Mouse (Mus musculus) hindbrain, embryonic 11.5 days (tissue): ENCODE data around the gene Ank3. TPM values are rescaled to one million over a fixed set of nuclear protein-coding genes. Genes with fewer than 3 reads are reported as not detected.

Experiments used
- ATAC-seq: fragments of 200-750 bp; cut with Nextera tagmentation; 2 replicates; pipeline ENCODE4 v1.8.0; 2017; ENCODE audit warnings: mild to moderate bottlenecking, moderate TSS enrichment, moderate library complexity; ENCODE audit not compliant: low FRiP score
- DNase-seq: peaks from one replicate; pipeline ENCODE4 v3.0.0-alpha.2; 2015; ENCODE audit warnings: low spot score
- H3K27ac ChIP-seq: fragments of 300-500 bp; sonication (generic); 2 replicates; pipeline ENCODE4 v1.5.1; 2014; ENCODE audit warnings: mild to moderate bottlenecking, low read depth, low read length
- H3K27me3 ChIP-seq: fragments of 300-500 bp; sonication (generic); 2 replicates; pipeline ENCODE4 v1.6.1; 2014; ENCODE audit warnings: mild to moderate bottlenecking, low read length, moderate library complexity, mixed read lengths; ENCODE audit not compliant: control insufficient read depth, insufficient read depth
- H3K36me3 ChIP-seq: fragments of 300-500 bp; sonication (generic); 2 replicates; pipeline ENCODE4 v1.6.1; 2014; ENCODE audit warnings: mild to moderate bottlenecking, low read length, moderate library complexity, mixed read lengths; ENCODE audit not compliant: control insufficient read depth, insufficient read depth
- H3K4me1 ChIP-seq: fragments of 300-500 bp; sonication (generic); replicated peaks from 2 replicates; pipeline ENCODE4 v1.6.1; 2014; ENCODE audit warnings: low read length, mixed read lengths; ENCODE audit not compliant: control insufficient read depth, insufficient read depth
- H3K4me2 ChIP-seq: fragments of 300-500 bp; sonication (generic); replicated peaks from 2 replicates; pipeline ENCODE4 v1.6.1; 2014; ENCODE audit warnings: mild to moderate bottlenecking, low read depth, low read length
- H3K4me3 ChIP-seq: fragments of 300-500 bp; sonication (generic); 2 replicates; pipeline ENCODE4 v1.5.1; 2014; ENCODE audit warnings: low read depth, low read length
- H3K9ac ChIP-seq: fragments of 300-500 bp; sonication (generic); 2 replicates; pipeline ENCODE4 v1.6.1; 2014; ENCODE audit warnings: low read depth, low read length
- H3K9me3 ChIP-seq: fragments of 300-500 bp; sonication (generic); 2 replicates; pipeline ENCODE4 v1.6.1; 2016; ENCODE audit warnings: low read length; ENCODE audit not compliant: control insufficient read depth
- WGBS: fragments of 180-500 bp; shearing (Covaris S2); extraction: QIAGEN DNeasy Blood & Tissue Kit; methylation state at CpG from one replicate; pipeline ENCODE4 v1.1.7; 2014; 5-methylcytosine and 5-hydroxymethylcytosine counted together
- polyA plus RNA-seq: library from polyadenylated mRNA; unstranded; fragments of >200 nt; fragmentation: Nextera tagmentation; extraction: Ambion mirVana; gene quantifications from 2 replicates; pipeline ENCODE4 v1.2.1, GENCODE M21; 2014

Gene Ank3
- polyA plus RNA-seq, 1 experiment from 2014 or later, result 97.7 TPM

DNA sequence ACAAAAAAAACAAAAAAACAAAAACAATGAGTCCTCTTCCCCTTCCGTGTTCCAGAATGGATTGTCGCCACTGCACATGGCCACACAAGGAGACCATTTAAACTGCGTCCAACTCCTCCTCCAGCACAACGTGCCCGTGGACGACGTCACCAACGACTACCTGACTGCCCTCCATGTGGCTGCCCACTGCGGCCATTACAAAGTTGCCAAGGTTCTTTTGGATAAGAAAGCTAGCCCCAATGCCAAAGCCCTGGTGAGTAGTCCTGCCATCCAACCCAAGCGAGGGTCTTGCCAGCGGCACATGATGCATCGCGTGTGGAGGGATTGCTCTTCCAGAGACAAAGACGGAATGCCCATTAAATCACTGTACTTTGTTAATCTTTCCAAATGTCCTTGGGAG lies 472.4 kb downstream of the Ank3 start:
- H3K4me1 ChIP-seq, result no peaks in the 10 kb centered on the region

GRCm38 (mm10) chr10:69872182-69872741 lies 473.7 kb downstream of the Ank3 start:
- Histone ChIP-seq H3K9me3 (no peaks in the 10 kb centered on the region), H3K27ac (no peak overlapping the region), H3K4me3 (no peak overlapping the region), H3K4me2 (no peak overlapping the region), H3K27me3 (no peaks in the 10 kb centered on the region), H3K9ac (no peak overlapping the region), H3K4me1 (no peaks in the 10 kb centered on the region), H3K36me3 (no peaks in the 10 kb centered on the region)
- ATAC-seq (no peak), DNase-seq (no peak)
- 69% methylated on average over 10 of the region's 10 CpGs for WGBS

More for the DNA sequence above, 472.4 kb downstream of the Ank3 start:
- Histone ChIP-seq H3K9ac (no peak overlapping the region), H3K9me3 (no peaks in the 10 kb centered on the region), H3K4me2 (no peak overlapping the region), H3K27me3 (no peaks in the 10 kb centered on the region), H3K27ac (no peak overlapping the region), H3K36me3 (no peaks in the 10 kb centered on the region), H3K4me3 (no peak overlapping the region)
- DNase-seq, result no peak
- WGBS, result 90% methylated on average over 14 of the region's 14 CpGs
- no peak for ATAC-seq

GRCm38 (mm10) chr10:69872892-69873291 lies 474.3 kb downstream of the Ank3 start:
- Histone ChIP-seq H3K4me3 (no peak overlapping the region), H3K27me3 (no peaks in the 10 kb centered on the region), H3K9ac (no peak overlapping the region), H3K4me2 (no peak overlapping the region), H3K4me1 (no peaks in the 10 kb centered on the region), H3K36me3 (no peaks in the 10 kb centered on the region), H3K9me3 (no peaks in the 10 kb centered on the region), H3K27ac (no peak overlapping the region)
- DNase-seq, result no peak
- ATAC-seq, result no peak
- WGBS, result 81% methylated on average over 5 of the region's 5 CpGs

- 85% methylated on average over 14 of the region's 14 CpGs for WGBS
- no peak overlapping the region for H3K27ac ChIP-seq
- no peaks in the 10 kb centered on the region for H3K4me1 ChIP-seq
- no peak overlapping the region for H3K9ac ChIP-seq
- H3K4me2 ChIP-seq, result no peak overlapping the region
- no peak for ATAC-seq
- H3K9me3 ChIP-seq, result no peaks in the 10 kb centered on the region
- H3K4me3 ChIP-seq, result no peak overlapping the region
- H3K27me3 ChIP-seq, result no peaks in the 10 kb centered on the region
- H3K36me3 ChIP-seq, result no peaks in the 10 kb centered on the region
- DNase-seq, result no peak
Measured at GRCm38 (mm10) chr10:69874806-69875205, 476.2 kb downstream of the Ank3 start.

GRCm38 (mm10) chr10:69883935-69884680 lies 485.5 kb downstream of the Ank3 start:
- Histone ChIP-seq H3K4me1 (no peaks in the 10 kb centered on the region), H3K4me3 (no peak overlapping the region), H3K27ac (no peak overlapping the region), H3K36me3 (no peaks in the 10 kb centered on the region), H3K9me3 (no peaks in the 10 kb centered on the region), H3K27me3 (no peaks in the 10 kb centered on the region), H3K4me2 (no peak overlapping the region), H3K9ac (no peak overlapping the region)
- no peak for DNase-seq
- ATAC-seq, result no peak
- WGBS, result 87% methylated on average over 4 of the region's 4 CpGs

DNA sequence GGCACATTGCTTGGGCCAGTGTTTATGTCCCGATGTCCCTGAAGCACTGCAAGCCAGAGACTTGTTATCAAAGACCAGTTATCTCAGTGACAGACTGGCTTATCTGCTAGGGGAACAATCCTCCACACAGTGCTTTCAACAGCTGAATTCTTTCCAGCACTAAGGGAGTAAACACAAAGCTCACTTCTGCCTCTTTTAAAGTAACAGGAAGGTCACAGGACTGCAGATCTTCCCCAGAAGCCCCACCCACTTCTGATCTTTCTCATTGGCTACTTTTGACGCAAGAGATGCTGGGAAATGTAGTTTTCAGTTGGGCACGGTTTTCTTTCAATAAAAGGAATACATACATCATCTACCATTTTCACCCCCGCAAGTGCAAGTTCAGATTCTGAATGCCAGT lies 489.8 kb downstream of the Ank3 start:
- Histone ChIP-seq H3K9ac (no peak overlapping the region), H3K27ac (no peak overlapping the region), H3K4me3 (no peak overlapping the region), H3K4me2 (no peak overlapping the region), H3K9me3 (no peaks in the 10 kb centered on the region), H3K27me3 (no peaks in the 10 kb centered on the region), H3K4me1 (no peaks in the 10 kb centered on the region), H3K36me3 (no peaks in the 10 kb centered on the region)
- DNase-seq (peak; percentile 54), ATAC-seq (peak; percentile 38; the same call in 1 of the 2 replicates)
- WGBS, result 36% methylated on average over 4 of the region's 4 CpGs

GRCm38 (mm10) chr10:69889779-69890178 lies 491.2 kb downstream of the Ank3 start:
- Histone ChIP-seq H3K36me3 (no peaks in the 10 kb centered on the region), H3K9ac (no peak overlapping the region), H3K4me2 (no peak overlapping the region), H3K9me3 (no peaks in the 10 kb centered on the region), H3K4me3 (no peak overlapping the region), H3K4me1 (no peaks in the 10 kb centered on the region), H3K27me3 (no peaks in the 10 kb centered on the region), H3K27ac (no peak overlapping the region)
- ATAC-seq (no peak), DNase-seq (peak; percentile 65)
- WGBS, result 26% methylated on average over 6 of the region's 6 CpGs

GRCm38 (mm10) chr10:69890389-69890985 lies 491.9 kb downstream of the Ank3 start:
- WGBS, result 86% methylated on average over 11 of the region's 11 CpGs
- no peak overlapping the region for H3K27ac ChIP-seq
- ATAC-seq (no peak), DNase-seq (no peak)
- H3K27me3 ChIP-seq, result no peaks in the 10 kb centered on the region
- no peak overlapping the region for H3K9ac ChIP-seq
- no peaks in the 10 kb centered on the region for H3K4me1 ChIP-seq
- H3K4me3 ChIP-seq, result no peak overlapping the region
- H3K9me3 ChIP-seq, result no peaks in the 10 kb centered on the region
- H3K36me3 ChIP-seq, result no peaks in the 10 kb centered on the region
- H3K4me2 ChIP-seq, result no peak overlapping the region

- Histone ChIP-seq H3K9ac (no peak overlapping the region), H3K36me3 (no peaks in the 10 kb centered on the region), H3K27me3 (no peaks in the 10 kb centered on the region), H3K9me3 (no peaks in the 10 kb centered on the region), H3K4me3 (no peak overlapping the region), H3K4me1 (no peaks in the 10 kb centered on the region), H3K4me2 (no peak overlapping the region), H3K27ac (no peak overlapping the region)
- 94% methylated on average over 18 of the region's 18 CpGs for WGBS
- ATAC-seq, result no peak
- DNase-seq, result no peak
Measured at GRCm38 (mm10) chr10:69892162-69892561, 493.6 kb downstream of the Ank3 start.
